Mouse (Mus musculus) testis, postnatal 14 days (tissue): ENCODE results near the gene Galnt7.

Experiments used
- DNase-seq: peaks from one replicate; pipeline ENCODE4 v3.0.0; 2021; ENCODE audit warnings: low spot score

Galnt7 gene

DNA sequence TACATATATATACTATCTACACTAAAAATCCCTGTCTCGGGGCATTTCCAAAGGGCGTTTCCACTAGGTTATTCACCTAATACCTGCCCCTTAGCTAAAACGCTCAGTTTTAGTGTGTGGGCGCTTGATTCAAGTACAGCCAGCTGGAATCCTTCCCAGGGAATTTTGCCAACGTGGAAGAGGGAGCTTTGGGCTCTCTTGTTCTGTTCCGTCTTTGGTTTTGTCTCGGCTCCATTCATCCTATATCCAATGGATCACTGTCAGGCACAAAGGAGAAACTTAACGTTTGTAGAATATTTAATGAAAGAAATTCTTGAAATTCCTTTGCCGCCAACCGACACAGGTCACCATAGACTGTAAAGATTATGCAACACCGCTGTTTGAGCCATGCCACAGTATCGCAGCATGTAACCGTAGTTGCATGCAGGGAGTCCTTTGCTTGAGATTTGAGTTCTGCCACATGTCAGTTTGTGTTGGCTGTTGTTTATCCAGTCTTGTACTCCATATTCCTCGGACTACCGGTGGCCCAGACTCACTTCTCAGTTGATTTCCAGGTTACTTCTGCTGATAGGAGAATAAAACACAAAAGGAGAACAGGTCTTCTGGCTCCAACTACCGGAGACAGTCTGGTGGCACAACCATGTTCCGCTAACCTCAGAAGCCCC, 153.9 kb downstream of the Galnt7 start:
- no peak for DNase-seq

DNA sequence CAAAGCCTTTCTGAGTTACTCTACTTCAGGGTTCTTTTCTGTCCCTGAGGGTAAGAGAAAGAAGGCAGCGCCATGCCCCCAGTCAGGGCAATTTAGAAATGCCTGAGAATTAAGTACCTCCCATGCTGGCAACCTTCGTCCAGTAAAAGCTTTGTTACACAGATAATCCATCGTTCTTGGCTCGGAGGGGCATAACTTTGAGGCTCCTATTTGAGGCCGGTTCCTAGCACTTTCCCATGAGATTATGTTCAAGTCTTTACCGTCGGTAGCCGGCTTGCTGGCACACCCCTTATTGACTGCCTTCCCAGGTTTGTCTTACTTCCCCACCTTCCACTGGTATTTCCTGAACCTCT, 154.4 kb downstream of the Galnt7 start:
- DNase-seq, result no peak

DNA sequence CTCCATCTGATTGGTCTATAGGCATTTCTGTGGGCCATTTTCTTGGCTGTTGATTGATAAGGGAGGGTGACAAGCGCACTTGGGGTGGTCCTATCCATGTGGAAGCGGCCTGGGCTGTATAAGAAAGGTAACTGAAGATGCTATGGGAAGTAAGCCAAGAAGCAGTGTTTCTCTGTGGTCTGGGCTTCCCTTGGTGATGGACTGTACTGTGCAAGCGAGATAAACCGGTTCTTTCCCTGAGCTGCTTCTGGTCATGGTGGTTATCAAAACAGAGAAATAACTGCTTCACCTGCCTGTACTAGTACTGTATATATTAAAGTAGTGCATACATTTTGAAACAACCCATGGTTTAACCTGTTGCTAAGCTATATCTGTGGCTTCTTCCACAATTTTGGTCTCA, 161.0 kb downstream of the Galnt7 start:
- DNase-seq, result no peak

DNA sequence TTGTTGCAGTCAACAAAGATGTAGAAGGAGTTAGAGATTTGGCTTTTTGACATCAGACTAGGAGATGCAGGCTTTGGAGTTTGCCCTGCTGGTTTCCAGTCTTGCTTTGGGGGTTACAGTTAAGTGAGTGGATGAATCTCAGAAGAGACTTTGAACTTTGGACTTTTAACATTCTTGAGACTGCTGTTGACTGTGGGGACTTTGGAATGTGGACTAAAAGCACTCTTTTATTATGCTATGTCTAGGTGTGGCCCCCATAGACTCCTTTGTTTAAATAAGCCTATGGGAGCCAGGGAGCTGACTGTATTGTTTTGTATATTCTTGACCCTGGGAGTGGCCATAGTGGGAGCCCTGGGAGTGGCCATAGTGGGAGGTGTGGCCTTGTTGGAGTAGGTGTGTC, 162.9 kb downstream of the Galnt7 start:
- no peak for DNase-seq

DNA sequence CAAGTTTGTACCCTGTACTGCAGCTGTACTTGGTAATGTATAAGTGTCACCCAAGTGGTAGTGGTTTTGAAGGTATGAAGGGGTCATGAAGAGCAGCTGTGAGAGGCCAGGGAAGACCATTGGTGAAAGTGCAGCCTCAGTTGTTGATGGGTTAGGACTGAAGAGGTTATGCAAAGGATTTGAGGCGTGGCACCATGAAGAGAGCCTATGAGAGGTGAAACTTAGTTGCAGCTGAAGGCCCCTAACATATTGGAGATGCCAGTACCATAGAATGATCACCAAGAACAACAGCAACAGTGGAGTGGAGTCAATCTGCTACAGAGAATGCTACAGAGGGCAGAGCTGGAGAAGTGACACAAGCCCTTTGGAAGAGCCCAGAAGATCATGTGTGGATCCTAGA, 163.5 kb downstream of the Galnt7 start:
- DNase-seq, result no peak

DNA sequence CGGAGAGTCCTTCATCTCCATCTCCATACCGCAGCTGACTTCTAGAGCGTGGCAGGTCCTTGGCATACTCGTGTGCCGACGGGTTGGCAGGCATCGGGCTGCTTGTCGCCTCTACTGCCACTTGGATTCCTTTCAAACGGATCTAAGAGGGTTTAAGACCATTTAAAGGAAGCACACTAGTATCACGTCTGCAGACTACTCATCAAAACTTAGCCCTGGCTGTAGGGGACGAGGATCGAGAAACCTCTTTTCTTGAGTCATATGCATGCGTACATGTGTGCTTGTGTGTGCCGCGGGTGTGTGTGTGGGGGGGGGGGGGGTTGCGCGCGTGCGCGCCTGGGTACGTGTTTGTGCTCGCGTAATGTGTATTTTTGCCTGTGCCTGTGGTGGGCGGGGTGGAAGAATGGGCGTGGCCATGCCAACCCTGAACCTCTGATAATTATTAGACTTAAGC, 164.5 kb downstream of the Galnt7 start:
- no peak for DNase-seq

DNA sequence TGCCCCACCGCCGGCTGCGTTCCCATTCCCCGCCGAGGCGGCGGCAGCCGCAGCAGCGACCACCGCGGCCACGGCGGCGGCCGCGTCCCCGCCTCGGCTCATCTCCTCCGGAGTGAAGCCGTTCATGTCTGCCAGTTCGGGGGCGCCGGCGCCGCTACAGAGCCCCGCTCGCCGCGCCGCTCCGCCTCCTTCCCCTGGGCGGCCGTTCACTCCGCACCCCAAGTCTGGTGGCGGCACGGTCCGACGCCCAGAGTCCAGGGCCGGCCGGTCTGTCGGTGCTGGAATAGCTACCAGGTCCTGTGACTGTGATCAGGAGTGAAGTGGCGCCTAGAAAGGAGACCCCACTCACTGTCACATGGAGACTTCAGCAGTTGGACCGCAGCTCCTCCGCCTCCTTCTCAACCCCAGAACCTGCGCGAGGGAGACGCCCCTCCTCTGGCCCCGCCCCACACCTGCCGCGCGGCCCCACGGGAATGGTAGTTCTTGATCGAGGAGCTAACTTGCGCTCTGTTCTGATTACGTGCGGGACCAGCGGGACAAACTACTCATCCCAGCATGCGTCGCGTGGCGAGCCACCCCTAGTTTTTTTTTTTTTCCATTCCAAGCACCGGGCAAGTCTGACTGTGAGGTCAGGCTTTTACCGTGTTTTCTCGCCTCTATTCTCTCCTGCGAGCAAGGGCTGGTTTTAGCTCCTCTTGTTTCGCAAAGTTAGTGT, 165.2 kb downstream of the Galnt7 start, which contains the start of gene Sap30:
Sap30 (minus strand) TSS at position 420 of the 715 bp plus-strand sequence.
- DNase-seq, result peak; percentile 96

DNA sequence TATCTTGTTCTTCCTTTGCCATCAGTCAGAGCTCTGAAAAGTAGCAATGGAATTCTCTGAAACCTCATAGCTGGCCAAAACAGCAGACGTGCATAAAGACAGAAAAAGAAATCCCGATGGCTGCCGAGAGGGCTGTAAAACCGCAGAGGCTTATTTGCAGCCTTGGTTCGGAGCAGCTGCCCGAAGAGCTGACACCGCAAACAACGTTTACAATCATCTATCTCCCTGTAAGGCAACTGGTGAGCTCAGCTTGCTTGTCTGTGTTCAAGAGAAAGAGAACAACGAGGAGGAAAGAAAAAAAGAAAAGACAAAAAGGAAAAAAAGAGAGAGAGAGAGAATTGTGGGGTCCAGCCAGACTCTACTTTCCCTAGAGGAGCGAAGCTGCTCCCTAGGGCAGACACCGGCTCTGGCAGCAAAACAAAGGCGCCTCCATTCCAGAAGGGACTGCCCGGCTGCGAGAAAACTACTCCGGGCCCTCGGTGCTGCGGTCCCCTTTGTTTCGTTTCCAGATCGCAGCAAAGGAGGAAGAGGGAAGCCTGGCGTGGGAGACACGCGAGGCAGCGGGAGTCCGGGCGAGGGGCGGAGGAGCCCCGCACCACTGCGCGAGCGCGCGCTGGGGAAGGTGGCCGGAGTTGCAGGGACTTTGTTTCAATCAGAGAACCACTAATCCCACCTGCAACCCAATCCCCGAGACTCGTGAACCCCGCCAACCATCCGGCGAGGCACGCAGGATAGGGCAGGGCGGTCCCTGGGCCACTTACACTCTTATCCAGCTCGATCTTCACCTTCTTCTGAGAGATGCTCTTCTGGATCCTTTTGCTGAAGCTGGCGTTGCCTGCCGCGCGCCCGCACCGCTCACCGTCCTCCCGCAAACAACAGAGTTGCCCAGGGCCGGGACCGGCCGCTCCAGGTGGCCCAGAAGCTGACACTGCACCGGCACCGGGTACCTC, 166.1 kb downstream of the Galnt7 start:
- DNase-seq, result peak; percentile 52

DNA sequence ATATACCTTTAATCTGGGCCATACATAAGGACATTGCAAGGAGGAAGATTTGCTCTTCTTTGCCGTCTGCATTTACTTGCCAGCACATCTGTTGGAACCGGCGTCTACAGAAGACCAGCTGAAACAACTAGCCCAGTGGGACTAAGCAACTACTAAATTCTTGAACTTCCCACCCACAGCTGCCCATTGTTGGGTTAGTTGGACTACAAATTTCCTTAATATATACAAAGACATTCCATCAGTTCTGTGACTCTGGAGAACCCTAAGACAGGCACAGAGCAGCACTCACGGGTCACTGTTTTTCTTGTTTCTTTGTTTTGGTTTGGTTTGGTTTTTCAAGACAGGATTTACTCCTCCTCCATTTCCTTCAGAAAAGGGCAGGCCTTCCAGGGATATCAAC, 172.2 kb downstream of the Galnt7 start:
- DNase-seq, result no peak

DNA sequence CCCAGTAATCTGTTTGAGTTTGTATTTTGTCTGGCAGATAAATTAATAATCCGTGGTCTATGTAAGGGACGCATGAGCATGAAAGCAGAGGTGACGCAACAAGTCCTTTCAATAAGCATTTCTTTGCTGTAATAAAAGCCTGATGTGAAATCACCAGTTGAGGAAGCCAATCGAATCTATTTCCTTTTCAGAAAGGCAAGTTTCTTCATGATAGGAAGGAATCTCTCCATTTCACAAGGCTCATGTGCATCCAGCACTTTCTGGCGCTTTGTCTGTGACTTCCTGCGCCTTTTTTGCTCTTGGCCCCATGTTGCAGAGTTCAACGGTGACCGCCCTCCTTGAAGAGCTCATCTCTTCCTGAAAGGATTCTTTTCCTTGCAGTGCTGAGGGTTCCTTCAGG, 173.1 kb downstream of the Galnt7 start:
- DNase-seq, result no peak

DNA sequence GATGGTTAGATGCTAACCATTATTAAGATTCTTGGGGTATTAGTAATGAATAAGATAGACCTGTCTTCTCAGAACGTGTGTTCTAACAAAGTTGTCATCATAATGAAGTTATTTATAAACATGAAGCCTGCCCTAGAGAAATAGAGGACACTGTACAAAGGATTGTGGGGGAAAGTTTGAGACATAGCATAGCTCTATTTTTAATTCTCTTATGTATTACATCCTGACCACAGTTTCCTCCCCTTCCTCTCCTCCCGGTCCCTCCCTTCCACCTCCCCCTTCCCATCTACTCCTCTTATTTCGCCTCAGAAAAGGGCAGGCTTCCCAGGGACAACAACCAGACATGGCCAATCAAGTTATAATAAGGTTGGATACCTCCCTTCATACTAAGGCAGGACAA, 174.4 kb downstream of the Galnt7 start:
- no peak for DNase-seq
